Mouse (Mus musculus) cerebellum, adult 2 months (tissue): Measurements from ENCODE around the gene Fam83d. TPM values are rescaled to one million over a fixed set of nuclear protein-coding genes. Genes with fewer than 3 reads are reported as not detected.

Experiments used
- DNase-seq, 2 experiments: peaks; one replicate each; pipeline ENCODE4 v3.0.0; 2021
- H3K27ac ChIP-seq: fragments of 200-500 bp; 2 replicates; pipeline ENCODE4 v1.5.1; 2012; ENCODE audit warnings: low read length, control low read depth, inconsistent platforms; ENCODE audit not compliant: insufficient read depth
- H3K27me3 ChIP-seq: fragments of 200-500 bp; 2 replicates; pipeline ENCODE4 v1.6.1; 2012; ENCODE audit warnings: inconsistent platforms, mild to moderate bottlenecking, low read length, moderate library complexity; ENCODE audit not compliant: control insufficient read depth, insufficient read depth
- H3K4me1 ChIP-seq: fragments of 200-500 bp; 2 replicates; pipeline ENCODE4 v1.6.1; 2011; ENCODE audit warnings: low read length; ENCODE audit not compliant: control insufficient read depth, insufficient read depth
- H3K4me3 ChIP-seq: fragments of 200-500 bp; replicated peaks from 2 replicates; pipeline ENCODE3; 2011; ENCODE audit warnings: mild to moderate bottlenecking, low read depth, low read length, control low read depth; ENCODE audit not compliant: insufficient read depth
- CTCF ChIP-seq: fragments of 200-500 bp; IDR thresholded peaks from 2 replicates; pipeline ENCODE4 v1.5.1; 2011; ENCODE audit warnings: low read depth, mild to moderate bottlenecking, control low read depth, low read length, moderate library complexity, borderline replicate concordance; ENCODE audit not compliant: insufficient read depth
- POLR2A ChIP-seq: fragments of 200-500 bp; IDR thresholded peaks from 2 replicates; pipeline ENCODE4 v1.6.1; 2011; ENCODE audit warnings: low read length, control low read depth, borderline replicate concordance; ENCODE audit not compliant: insufficient read depth
- WGBS: fragments of 180-500 bp; shearing (Covaris S2); methylation state at CpG from one replicate; pipeline ENCODE4 v1.1.7; 2018; 5-methylcytosine and 5-hydroxymethylcytosine counted together
- polyA plus RNA-seq: library from polyadenylated mRNA; depleted of rRNA; stranded (reverse); fragments of >200 nt; gene quantifications from 2 replicates; pipeline ENCODE4 v1.2.3, GENCODE M21; 2012; rRNA removed

The Fam83d gene
- polyA plus RNA-seq, result 2.5 and 3.0 TPM in 2 replicates

DNA sequence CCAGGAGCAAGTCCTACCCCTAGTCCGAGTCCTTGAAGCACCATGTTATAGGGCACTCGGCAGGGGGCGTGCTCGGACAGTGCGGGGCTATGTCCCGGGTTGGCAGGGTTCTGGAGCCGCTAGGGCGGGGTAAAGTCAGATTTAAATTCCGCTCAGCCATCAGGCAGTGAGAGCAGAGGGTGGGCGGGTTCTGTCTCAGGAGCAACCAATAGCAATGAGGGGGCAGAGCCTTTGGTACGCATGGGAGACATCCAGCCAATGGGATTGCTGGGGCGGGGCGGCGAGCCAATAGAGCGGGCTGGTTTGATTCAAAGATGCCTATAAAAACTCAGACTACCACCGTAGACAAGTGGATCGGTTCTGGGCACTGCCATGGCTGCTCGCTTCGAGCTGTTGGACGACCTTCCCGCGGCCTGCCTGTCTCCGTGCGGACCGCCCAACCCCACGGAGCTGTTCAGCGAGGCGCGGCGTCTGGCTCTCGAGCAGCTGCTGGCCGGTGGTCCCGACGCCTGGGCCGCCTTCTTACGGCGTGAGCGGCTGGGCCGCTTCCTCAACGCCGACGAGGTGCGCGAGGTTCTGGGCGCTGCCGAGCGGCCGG lies at the start of gene Fam83d:
Gene Fam83d (plus strand): TSS at position 352 of the 598 bp plus-strand sequence.
- TF ChIP-seq CTCF (peak; percentile 37; the same call in 1 of the 2 replicates), POLR2A (no peak)
- H3K27ac ChIP-seq, result no peak within 1 kb of the TSS
- H3K27me3 ChIP-seq, result no peaks in the 10 kb centered on the region; the same call in 1 of the 2 replicates
- H3K4me1 ChIP-seq, result no peaks in the 10 kb centered on the region
- WGBS, result under 1% methylated on average over 48 of the region's 48 CpGs
- H3K4me3 ChIP-seq, result peak within 1 kb of the TSS; percentile 60
- peak; percentile 71 to 80 for DNase-seq

DNA sequence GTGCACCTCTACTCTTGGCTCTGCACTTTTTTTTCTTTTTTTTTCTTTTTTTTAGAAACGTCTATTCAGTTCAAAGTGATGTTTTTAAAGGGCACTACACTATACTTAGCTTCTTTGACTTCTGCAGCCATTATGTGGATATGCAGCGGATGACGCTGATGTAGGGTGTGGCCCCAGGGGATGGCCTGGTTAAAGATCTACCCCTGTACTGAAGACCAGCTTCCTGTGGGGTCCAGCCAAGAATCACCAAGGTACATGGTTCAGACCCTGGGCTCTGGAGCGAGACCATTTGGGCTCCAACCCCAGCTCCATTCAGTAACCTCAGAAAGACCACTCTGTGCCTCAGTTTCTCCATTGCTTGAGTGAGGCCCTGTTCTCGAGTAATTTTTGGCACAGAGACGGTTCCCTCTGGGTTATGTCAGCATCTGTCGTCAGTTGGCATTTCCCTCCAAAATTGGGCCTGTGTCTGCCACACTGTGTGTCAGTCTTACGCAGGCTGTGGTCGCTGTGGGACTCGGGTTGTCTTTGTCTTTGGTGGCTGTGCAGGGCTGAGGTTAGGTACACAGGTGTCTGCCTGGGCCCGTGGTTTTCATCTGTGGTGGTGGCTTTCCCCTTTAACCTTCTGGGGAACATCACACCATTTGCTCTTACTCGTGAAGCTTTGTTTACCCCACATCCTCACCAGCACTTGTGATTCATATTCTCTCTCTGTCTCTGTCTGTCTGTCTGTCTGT lies 48.9 kb upstream of the Fam83d start:
- no peaks in the 10 kb centered on the region; the same call in 1 of the 2 replicates for H3K27me3 ChIP-seq
- no peak for DNase-seq
- 77% methylated on average over 12 of the region's 12 CpGs for WGBS
- no peak for TF ChIP-seq POLR2A
- TF ChIP-seq CTCF, result no peak
- H3K4me1 ChIP-seq, result no peaks in the 10 kb centered on the region
- no peak overlapping the region for H3K27ac ChIP-seq
- no peak overlapping the region for H3K4me3 ChIP-seq

DNA sequence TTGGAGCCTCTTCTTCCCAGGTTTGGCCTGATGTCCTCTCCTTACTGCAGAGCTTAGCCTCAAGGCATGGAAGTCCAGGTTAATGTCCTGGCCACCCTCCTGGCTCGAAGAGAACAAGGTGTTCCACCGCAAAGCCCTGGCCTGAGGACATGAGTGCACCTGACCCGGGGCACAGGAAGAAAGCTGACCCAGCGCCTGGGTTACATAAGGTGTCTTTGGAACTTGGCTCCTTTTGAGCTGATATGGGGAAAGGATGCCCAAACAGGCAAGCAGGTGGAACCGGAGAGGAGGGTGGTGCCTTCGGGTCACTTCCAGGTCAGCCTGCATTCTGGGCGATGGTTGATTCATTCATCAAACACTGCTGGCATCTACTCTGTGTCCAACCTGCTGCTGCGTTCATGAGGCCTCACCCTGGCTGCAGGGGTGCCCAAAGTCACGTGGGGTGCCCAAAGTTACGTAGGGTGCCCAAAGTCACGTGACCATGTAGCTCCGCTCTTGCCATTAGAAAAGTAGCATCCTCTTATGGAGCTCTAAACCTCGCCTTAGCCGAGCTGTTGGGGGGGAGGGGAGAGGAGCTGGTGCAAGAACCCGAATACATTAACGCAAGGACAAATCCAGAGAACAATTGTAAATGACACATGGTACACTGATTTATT lies 47.0 kb upstream of the Fam83d start:
- TF ChIP-seq POLR2A (no peak), CTCF (no peak)
- Histone ChIP-seq H3K27me3 (no peaks in the 10 kb centered on the region; the same call in 1 of the 2 replicates), H3K4me3 (no peak overlapping the region), H3K4me1 (no peaks in the 10 kb centered on the region), H3K27ac (no peak overlapping the region)
- WGBS, result 67% methylated on average over 16 of the region's 16 CpGs
- DNase-seq, result peak in 1 of 2 experiments; percentile 14

DNA sequence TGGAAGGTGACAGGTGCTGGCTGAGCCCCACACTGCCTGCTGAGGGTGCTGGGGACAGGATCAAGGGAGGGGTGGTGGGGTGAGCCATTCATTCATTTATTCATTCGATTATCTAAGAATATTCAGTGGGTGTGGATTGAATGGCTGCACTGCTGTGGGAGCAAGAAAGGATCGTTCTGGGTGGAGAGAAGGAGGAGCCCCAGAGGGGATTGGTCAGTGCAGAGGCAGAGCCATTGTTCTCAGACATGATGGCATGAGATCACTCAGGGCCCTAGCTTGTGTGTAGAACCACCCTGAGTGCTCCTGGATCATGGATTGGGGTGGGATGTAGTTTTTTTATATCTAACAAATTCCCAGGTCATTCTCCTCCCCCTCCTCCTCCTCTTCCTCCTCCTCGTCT lies 46.4 kb upstream of the Fam83d start:
- WGBS, result 35% methylated on average over 3 of the region's 3 CpGs
- TF ChIP-seq CTCF (no peak), POLR2A (no peak)
- Histone ChIP-seq H3K4me1 (no peaks in the 10 kb centered on the region), H3K27me3 (no peaks in the 10 kb centered on the region; the same call in 1 of the 2 replicates), H3K27ac (no peak overlapping the region), H3K4me3 (no peak overlapping the region)
- DNase-seq, result no peak

DNA sequence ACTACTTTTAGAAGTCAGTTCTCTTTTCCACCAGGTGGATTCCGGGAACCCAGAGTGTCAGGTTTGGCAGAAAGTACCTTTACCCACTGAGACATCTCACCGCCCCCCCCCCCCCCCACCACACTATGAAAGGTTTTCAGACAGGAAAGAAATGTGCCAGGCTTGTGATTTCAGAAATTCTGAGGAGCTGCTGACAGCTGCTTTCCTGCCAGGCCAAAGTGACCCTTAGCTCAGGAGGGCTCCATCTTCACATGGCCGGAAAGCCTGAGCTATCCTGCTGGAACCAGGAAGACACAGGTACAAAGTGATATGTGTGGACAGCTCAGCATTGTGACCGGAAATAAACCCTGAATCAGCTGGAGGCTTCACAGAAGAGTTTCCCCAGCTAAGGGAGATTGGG lies 45.8 kb upstream of the Fam83d start:
- DNase-seq, result no peak
- TF ChIP-seq POLR2A (no peak), CTCF (no peak)
- WGBS, result 83% methylated on average over 4 of the region's 4 CpGs
- no peaks in the 10 kb centered on the region; the same call in 1 of the 2 replicates for H3K27me3 ChIP-seq
- no peaks in the 10 kb centered on the region for H3K4me1 ChIP-seq
- no peak overlapping the region for H3K27ac ChIP-seq
- no peak overlapping the region for H3K4me3 ChIP-seq

DNA sequence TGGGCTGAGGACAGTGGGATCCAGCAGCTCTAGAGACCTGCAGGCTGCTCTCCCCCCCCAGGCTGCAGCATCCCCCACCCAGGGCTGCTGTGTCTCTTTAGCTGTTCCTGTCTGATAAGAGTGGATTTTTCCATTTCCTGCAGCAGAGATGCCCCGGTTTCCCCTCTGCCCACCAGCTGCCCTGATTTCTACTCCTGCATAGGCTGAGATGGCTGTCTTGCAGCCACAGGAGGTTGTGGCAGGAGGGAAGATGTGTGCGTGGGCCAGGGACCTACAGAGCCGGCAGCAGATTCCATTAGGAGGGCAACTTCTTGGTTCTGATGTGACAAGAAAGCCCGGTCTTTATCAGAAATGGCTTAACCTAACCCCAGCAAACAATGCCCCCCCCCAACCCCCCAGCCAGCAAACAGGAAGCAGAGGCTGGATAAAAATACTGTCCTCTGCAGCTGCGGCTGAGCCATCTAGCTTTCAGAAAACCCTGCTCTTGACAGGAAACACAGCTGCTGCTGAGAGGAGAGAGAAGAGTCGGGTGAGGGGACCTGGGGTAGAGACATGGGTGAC lies 44.8 kb upstream of the Fam83d start:
- WGBS, result 52% methylated on average over 6 of the region's 6 CpGs

GRCm38 (mm10) chr2:158723806-158724205 lies 44.1 kb upstream of the Fam83d start:
- 52% methylated on average over 6 of the region's 6 CpGs for WGBS
- Histone ChIP-seq H3K27ac (0 out of 2 replicates have a peak overlapping the region, but pooled peaks have one; percentile 7), H3K4me3 (no peak overlapping the region), H3K27me3 (no peaks in the 10 kb centered on the region; the same call in 1 of the 2 replicates), H3K4me1 (no peaks in the 10 kb centered on the region)
- no peak for DNase-seq
- TF ChIP-seq POLR2A (no peak), CTCF (no peak)

More for the DNA sequence above, 44.8 kb upstream of the Fam83d start:
- TF ChIP-seq CTCF, result no peak
- TF ChIP-seq POLR2A, result no peak
- H3K4me1 ChIP-seq, result no peaks in the 10 kb centered on the region
- DNase-seq, result no peak
- H3K27me3 ChIP-seq, result no peaks in the 10 kb centered on the region; the same call in 1 of the 2 replicates
- no peak overlapping the region for H3K27ac ChIP-seq
- no peak overlapping the region for H3K4me3 ChIP-seq

- Histone ChIP-seq H3K27me3 (no peaks in the 10 kb centered on the region; the same call in 1 of the 2 replicates), H3K27ac (no peak overlapping the region), H3K4me1 (no peaks in the 10 kb centered on the region), H3K4me3 (no peak overlapping the region)
- TF ChIP-seq CTCF, result no peak
- TF ChIP-seq POLR2A, result no peak
- WGBS, result 78% methylated on average over 6 of the region's 6 CpGs
- no peak for DNase-seq
Observed at GRCm38 (mm10) chr2:158726252-158726651, 41.6 kb upstream of the Fam83d start.
